Mouse (Mus musculus) adipocyte (in vitro differentiated cells): ENCODE measurements at regions not wholly inside any gene's neighbourhood (a gene's known extent, or its start where the extent isn't known, plus 50 kb on each side); places are given as distances from the start of the nearest gene placed in this dataset.
"Not testable (repeated sequence)": the region's sequence is repeated elsewhere in the genome, so short reads cannot be mapped to it uniquely, and the experiment has no call there.

ENCODE experiments used
- DNase-seq: peaks from one replicate; pipeline ENCODE4 v3.0.0-alpha.2; 2016; ENCODE audit warnings: low spot score

- no peak for DNase-seq
Observed at GRCm38 (mm10) chr12:115121899-115122298, 925.6 kb upstream of the Zfp386 start.

- DNase-seq, result not testable (repeated sequence)
Observed at GRCm38 (mm10) chr12:115132930-115133329, 914.6 kb upstream of the Zfp386 start.

- DNase-seq, result not testable (repeated sequence)
Observed at GRCm38 (mm10) chr12:115145407-115145806, 902.1 kb upstream of the Zfp386 start.

DNA sequence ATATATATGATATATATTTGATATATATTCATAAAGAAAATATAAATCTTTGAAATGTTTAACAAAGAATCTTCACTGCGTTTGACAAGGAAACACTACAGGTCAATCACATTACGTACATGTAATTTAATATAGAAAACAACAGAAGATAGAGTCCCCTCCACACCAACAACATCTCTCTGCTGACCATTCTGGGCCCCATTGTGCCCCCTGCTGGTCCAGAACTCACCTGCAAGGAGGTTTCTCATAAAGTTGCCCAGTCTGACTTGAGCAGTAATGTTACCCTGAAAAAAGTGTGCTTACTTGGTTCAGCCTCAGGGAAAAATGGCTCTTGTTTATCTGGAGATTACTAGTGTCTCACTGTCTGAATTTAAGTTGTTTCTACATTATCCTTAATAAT lies 901.1 kb upstream of the Zfp386 start:
- DNase-seq, result not testable (repeated sequence)

DNA sequence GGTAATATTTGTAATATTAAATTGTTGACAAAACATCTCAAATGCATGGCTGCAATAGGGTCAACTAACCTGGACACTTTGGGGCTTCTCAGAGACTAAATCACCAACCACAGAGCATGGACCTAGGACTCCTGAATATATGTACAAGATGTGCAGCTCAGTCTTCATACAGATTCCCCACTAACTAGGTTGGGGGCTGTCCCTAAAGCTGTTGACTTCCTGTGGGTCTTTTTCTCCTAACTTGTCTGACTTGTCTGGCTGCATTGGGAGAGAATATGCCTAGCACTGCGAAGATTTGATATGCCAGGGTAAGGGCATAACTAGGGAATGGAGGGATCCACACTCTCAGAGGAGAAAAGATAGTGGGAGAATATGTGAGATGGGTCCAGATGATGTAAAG lies 895.6 kb upstream of the Zfp386 start:
- DNase-seq, result not testable (repeated sequence)

DNA sequence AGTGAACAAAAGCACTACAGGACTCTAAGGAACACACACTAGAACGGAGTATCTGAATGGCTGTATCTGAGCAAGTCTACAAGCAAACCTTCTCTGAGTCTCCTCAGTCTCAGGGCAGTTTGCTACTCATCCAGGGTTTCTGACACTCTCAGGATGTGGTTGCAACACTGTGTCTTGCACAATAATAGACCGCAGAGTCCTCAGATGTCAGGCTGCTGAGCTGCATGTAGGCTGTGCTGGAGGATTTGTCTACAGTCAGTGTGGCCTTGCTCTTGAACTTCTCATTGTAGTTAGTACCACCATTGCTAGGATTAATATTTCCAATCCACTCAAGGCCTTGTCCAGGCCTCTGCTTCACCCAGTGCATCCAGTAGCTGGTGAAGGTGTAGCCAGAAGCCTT lies 889.3 kb upstream of the Zfp386 start:
- DNase-seq, result not testable (repeated sequence)

- not testable (repeated sequence) for DNase-seq
Observed at GRCm38 (mm10) chr12:115158717-115159232, 888.7 kb upstream of the Zfp386 start.

DNA sequence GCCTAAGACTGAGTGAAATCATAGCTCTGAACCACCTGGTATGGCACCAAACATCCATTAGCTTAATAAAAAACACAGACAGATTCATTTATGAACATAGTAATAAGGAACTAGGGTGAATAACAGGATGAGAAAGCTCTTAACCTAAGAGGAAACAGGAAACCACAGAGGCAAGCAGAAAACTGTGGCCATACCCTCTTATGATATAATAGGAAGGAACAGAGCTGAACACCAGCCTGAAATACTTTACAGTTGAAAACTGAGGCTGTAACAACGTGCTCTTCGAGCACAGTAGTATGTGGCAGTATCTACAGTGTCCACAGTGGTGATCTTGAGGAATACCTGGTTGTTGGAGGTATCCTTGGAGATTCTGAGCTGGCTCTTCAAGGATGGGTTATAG lies 882.0 kb upstream of the Zfp386 start:
- DNase-seq, result not testable (repeated sequence)

- DNase-seq, result not testable (repeated sequence)
Observed at GRCm38 (mm10) chr12:115166006-115166405, 881.5 kb upstream of the Zfp386 start.

GRCm38 (mm10) chr12:115193482-115194103 lies 853.9 kb upstream of the Zfp386 start:
- DNase-seq, result no peak

DNA sequence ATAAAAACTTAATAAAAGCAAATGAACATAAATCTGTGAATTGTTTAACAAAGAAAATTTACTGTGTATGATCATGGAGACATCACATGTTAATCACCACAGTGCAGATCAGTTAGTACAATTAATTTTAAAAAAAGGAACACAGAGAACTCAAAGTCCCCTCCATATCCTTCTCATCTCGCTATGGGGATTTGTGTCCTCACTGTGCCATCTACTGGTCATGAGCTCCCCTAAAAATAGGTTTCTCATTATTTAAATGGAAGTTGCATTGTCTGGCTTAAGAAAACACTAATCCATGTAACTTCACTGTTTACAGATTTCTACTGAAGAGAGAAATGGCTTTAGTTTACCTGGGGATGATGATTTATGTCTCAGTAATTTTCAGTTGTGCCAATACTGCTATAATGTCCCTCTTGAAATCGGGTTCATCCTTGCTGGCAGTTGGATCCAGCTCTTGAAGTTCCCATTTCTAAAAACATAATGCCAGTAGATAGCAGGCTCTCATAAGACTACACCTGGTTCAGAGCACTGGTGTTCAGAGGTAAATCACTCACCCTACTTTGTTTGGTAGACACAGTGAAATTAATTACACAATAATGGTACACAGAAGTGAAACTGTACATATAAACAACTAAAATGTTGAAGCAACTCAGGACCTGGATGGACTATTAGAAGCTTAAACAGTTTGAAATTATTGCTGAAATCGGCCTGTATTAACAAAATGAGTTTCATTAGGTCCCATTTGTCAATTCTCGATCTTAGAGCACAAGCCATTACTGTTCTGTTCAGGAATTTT lies 850.0 kb upstream of the Zfp386 start:
- no peak for DNase-seq

DNA sequence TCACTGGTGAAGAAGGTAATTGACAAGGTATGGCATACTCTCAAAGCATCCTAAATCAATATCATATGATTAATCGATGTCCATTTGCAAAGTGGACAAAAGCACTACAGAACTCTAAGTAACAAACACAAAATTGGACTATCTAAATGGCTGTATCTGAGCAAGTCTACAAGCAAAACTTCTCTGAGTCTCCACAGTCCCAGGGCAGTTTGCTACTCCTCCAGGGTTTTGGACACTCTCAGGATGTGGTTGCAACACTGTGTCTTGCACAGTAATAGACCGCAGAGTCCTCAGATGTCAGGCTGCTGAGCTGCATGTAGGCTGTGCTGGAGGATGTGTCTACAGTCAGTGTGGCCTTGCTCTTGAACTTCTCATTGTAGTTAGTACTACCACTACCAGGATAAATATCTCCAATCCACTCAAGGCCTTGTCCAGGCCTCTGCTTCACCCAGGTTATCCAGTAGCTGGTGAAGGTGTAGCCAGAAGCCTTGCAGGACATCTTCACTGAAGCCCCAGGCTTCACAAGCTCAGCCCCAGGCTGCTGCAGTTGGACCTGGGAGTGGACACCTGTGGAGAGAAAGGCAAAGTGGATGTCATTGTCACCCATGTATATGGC lies 839.6 kb upstream of the Zfp386 start:
- not testable (repeated sequence) for DNase-seq

- DNase-seq, result no peak
Observed at GRCm38 (mm10) chr12:115222671-115223070, 824.9 kb upstream of the Zfp386 start.

- DNase-seq, result no peak
Observed at GRCm38 (mm10) chr12:115229965-115230364, 817.6 kb upstream of the Zfp386 start.

DNA sequence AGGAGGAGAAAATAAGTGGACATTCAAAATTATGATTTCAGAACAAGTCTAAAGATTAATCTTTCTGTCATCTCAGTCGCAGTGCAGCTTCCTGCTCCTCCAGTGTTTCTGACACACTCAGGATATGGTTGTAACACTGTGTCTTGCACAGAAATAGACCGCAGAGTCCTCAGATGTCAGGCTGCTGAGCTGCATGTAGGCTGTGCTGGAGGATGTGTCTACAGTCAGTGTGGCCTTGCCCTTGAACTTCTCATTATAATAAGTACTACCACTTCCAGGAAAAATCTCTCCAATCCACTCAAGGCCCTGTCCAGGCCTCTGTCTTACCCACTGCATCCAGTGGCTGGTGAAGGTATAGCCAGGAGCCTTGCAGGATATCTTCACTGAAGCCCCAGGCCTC lies 804.9 kb upstream of the Zfp386 start:
- DNase-seq, result not testable (repeated sequence)

DNA sequence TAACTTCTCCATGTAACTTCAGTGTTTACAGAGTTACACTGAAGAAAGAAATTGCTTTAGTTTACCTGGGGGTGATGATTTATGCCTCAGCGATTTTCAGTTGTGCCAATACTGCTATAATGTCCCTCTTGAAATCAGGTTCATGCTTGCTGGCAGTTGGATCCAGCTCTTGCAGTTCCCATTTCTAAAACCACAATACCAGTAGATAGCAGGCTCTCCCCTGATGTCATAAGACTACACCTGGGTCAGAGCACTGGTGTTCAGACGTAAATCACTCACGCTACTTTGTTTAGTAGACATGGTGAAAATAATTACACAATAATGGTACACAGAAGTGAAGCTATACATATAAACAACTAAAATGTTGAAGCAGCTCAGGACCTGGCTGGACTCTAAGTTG lies 800.2 kb upstream of the Zfp386 start:
- DNase-seq, result not testable (repeated sequence)

DNA sequence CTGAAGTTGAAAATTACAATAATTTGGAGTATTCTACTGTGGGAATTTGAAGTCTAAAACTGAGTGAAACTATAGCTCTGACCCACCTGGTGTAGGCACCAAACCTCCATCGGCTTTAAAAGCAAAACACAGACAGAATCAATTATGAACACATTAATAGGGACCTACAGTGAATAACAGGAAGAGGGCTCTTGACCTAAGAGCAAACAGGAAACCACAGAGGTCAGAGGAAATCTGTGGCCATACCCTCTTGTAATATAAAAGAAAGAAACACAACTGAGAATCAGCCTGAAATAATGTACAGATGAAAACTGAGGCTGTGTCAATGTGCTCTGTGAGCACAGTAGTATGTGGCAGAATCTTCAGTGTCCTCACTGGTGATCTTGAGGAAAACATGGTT lies 789.7 kb upstream of the Zfp386 start:
- no peak for DNase-seq

DNA sequence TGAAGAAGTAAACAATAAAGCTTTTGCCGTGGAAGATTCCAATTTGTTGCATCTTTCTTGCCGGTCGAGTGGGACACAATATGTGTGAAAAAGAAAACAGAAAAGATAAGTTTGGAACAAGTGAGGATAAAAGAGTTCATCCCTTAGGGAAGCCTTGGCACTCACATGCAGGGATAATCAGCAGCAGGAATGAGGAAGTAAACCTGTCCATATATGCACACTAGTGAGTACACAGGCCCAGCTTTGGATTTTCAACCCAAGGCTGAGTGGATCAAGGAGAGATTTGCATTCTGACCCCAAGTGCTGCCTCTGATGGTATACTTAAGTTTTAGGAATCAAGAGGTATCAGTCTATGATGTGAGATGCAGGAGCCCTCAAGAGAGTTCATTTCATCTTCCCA lies 788.8 kb upstream of the Zfp386 start:
- no peak for DNase-seq

DNA sequence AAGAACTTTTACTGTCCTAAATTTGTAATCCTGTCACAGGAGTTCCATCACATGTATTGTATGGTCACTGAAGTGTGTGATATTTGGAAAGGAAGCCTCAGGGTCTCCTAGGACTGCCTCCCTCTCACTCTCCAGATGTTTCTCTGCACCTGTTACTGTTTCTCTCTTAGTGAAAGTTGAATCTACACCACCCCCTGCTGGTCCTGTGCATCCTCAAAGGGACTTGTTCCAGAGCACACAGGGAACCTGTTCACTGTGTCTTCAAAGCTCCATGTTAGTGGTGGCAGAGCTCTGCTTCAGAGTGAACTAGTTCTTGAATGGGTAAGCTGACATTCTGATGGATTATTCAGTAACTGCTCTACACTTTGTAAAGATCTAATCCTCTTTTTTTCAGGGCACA lies 785.1 kb upstream of the Zfp386 start:
- DNase-seq, result not testable (repeated sequence)

- not testable (repeated sequence) for DNase-seq
Observed at GRCm38 (mm10) chr12:115276749-115277148, 770.8 kb upstream of the Zfp386 start.

- not testable (repeated sequence) for DNase-seq
Observed at GRCm38 (mm10) chr12:115293772-115294171, 753.8 kb upstream of the Zfp386 start.

- not testable (repeated sequence) for DNase-seq
Observed at GRCm38 (mm10) chr12:115298041-115298440, 749.5 kb upstream of the Zfp386 start.

GRCm38 (mm10) chr12:115311956-115312355 lies 735.6 kb upstream of the Zfp386 start:
- DNase-seq, result no peak
